Mouse (Mus musculus) forebrain, embryonic 13.5 days (tissue): ENCODE measurements around the gene Ubox5. TPM values are rescaled to one million over a fixed set of nuclear protein-coding genes. Genes with fewer than 3 reads are reported as not detected.

Experiments
- polyA plus RNA-seq: library from polyadenylated mRNA; unstranded; fragments of >200 nt; fragmentation: Nextera tagmentation; extraction: Ambion mirVana; gene quantifications from 2 replicates; pipeline ENCODE4 v1.2.1, GENCODE M21; 2015

Gene Ubox5
- polyA plus RNA-seq, 1 experiment from 2014 or later, result 13.0 TPM

Other genes starting within 250 kb of the Ubox5 start
- gene Cpxm1, start 232.5 kb downstream of the Ubox5 start, polyA plus RNA-seq, result 11.8 and 12.3 TPM in 2 replicates
- 0.09 and 0.34 TPM in 2 replicates for gene Gm28372, start 224.8 kb downstream of the Ubox5 start, polyA plus RNA-seq
- 0.25 and 0.48 TPM in 2 replicates for gene 1700020A23Rik, start 224.8 kb downstream of the Ubox5 start, polyA plus RNA-seq
- gene Tmem239, start 223.6 kb downstream of the Ubox5 start, polyA plus RNA-seq, result not detected in 2 replicates
- gene Vps16, start 205.7 kb downstream of the Ubox5 start, polyA plus RNA-seq, result 125 and 130 TPM in 2 replicates
- gene Pced1a, start 205.3 kb downstream of the Ubox5 start, polyA plus RNA-seq, result 9.0 and 10.2 TPM in 2 replicates
- gene Ptpra, start 179.8 kb downstream of the Ubox5 start, polyA plus RNA-seq, result 120 and 122 TPM in 2 replicates
- 73.3 and 82.9 TPM in 2 replicates for gene Mrps26, start 66.3 kb downstream of the Ubox5 start, polyA plus RNA-seq
- not detected in 2 replicates for gene Oxt, start 53.9 kb downstream of the Ubox5 start, polyA plus RNA-seq
- 1.2 and 1.8 TPM in 2 replicates for gene Avp, start 47.5 kb downstream of the Ubox5 start, polyA plus RNA-seq
- 14.7 and 14.8 TPM in 2 replicates for gene Fastkd5, start within 50 bp of the Ubox5 start, polyA plus RNA-seq
- gene Lzts3, start 12.8 kb upstream of the Ubox5 start, polyA plus RNA-seq, result 5.0 and 5.8 TPM in 2 replicates
- 53.0 and 55.9 TPM in 2 replicates for gene Ddrgk1, start 34.6 kb upstream of the Ubox5 start, polyA plus RNA-seq
- 152 and 156 TPM in 2 replicates for gene Itpa, start 37.6 kb upstream of the Ubox5 start, polyA plus RNA-seq
- 1.0 and 1.8 TPM in 2 replicates for gene Slc4a11, start 67.5 kb upstream of the Ubox5 start, polyA plus RNA-seq